Mouse (Mus musculus) C2C12 (cell line): ENCODE results near the gene Nrcam.

Source experiments
- CTCF ChIP-seq: IDR thresholded peaks from one replicate; pipeline ENCODE4 v1.5.1; 2011; ENCODE audit not compliant: control insufficient read depth, insufficient read depth, insufficient read length
- MYOG ChIP-seq: IDR thresholded peaks from one replicate; pipeline ENCODE4 v1.6.1; 2011; ENCODE audit not compliant: control insufficient read depth, insufficient read length; ENCODE audit errors: extremely low read depth

DNA sequence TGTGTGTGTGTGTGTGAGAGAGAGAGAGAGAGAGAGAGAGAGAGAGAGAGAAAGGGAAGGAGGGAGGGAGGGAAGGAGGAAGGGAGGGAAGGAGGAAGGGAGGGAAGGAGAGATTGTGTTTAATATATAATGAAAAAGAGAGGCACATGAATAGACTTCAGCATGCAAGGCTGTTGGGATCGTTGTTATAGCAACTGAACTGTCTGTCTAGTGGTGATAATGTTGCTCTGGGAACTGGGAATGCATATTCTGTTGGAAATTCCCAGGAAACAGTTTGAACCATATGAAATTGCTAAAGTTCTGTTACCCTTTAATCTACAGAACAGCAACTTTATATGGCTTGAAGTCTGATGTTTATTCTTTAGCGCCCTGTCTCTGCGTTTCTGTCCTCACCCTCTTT lies 104.0 kb downstream of the Nrcam start:
- no peak for TF ChIP-seq CTCF
- no peak for TF ChIP-seq MYOG
